Mouse (Mus musculus) G1E (cell line): ENCODE measurements around the gene Wdhd1.

ENCODE experiments used
- CTCF ChIP-seq: IDR thresholded peaks from 2 replicates; pipeline ENCODE4 v1.5.1; 2012; ENCODE audit warnings: low read depth, low read length, inconsistent platforms, mixed read lengths
- GATA1 ChIP-seq: IDR thresholded peaks from 2 replicates; pipeline ENCODE4 v1.6.1; 2012; ENCODE audit warnings: borderline replicate concordance, low read length, inconsistent platforms, mixed read lengths
- POLR2AphosphoS5 ChIP-seq: IDR thresholded peaks from 2 replicates; pipeline ENCODE4 v1.6.1; 2012; ENCODE audit warnings: low read depth, low read length, inconsistent platforms; ENCODE audit not compliant: insufficient replicate concordance

DNA sequence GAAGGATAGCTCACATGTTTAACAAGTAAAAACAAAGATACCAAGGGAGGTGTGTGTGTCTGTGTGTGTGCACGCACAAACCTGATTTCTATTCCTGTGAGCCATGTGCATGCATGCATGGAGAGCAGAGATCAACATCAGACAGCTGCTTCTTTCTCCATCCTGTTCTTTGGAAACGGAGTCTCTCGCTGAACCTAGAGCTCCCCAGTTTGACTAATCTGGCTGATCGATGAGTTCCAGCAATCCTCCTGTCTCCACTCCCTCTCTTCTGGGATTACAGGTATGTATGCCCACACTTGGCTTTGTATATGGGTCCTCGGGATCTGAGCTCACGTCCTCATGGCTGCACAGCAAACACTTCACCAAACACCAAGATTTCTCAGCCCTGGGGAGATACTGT is 83.2 kb downstream of the Wdhd1 start:
- no peak for TF ChIP-seq CTCF
- TF ChIP-seq GATA1 = no peak
- TF ChIP-seq POLR2AphosphoS5 = no peak
